Mouse (Mus musculus) liver, postnatal 0 days (tissue): ENCODE data around the gene Adgb.

Experiments used
- CTCF ChIP-seq: sonication (generic); IDR thresholded peaks from 2 replicates; pipeline ENCODE4 v1.5.1; 2016; ENCODE audit warnings: antibody characterized with exemption, low read depth
- EP300 ChIP-seq: IDR thresholded peaks from 2 replicates; pipeline ENCODE4 v1.6.1; 2016; ENCODE audit warnings: antibody characterized with exemption, low read depth, mild to moderate bottlenecking

DNA sequence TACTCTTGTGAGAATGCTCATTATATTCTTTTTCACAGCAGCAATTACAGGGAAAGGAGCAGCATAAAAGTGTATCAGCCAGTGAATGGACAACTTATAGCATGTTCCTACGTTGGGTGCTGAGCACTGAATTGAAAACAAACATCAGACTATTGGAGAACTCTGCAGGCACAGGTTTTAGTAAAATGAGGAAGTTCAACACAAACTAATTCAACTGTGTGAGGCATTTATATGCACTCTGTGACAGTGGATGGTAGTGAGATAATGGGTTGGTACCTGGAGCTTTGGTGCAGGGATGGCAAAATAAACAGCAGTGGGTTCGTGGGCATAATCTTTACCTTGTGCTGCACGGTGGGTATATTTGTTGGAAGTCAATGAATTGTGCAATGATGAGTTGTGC is 121.6 kb downstream of the Adgb start:
- no peak for TF ChIP-seq CTCF
- no peak for TF ChIP-seq EP300
